Mouse (Mus musculus) gastrocnemius, adult 2 months (tissue): ENCODE results near the gene Wnt16. TPM values are rescaled to one million over a fixed set of nuclear protein-coding genes. Genes with fewer than 3 reads are reported as not detected.
"Not testable (repeated sequence)": the region's sequence is repeated elsewhere in the genome, so short reads cannot be mapped to it uniquely, and the experiment has no call there.

ENCODE experiments used
- DNase-seq: peaks from one replicate; pipeline ENCODE4 v3.0.0; 2022
- H3K27ac ChIP-seq: fragments of 200-600 bp; 2 replicates; pipeline ENCODE4 v1.8.1; 2022; ENCODE audit warnings: mild to moderate bottlenecking
- H3K4me3 ChIP-seq: fragments of 200-600 bp; 2 replicates; pipeline ENCODE4 v1.8.1; 2022; ENCODE audit warnings: mild to moderate bottlenecking, moderate library complexity
- CTCF ChIP-seq: fragments of 200-600 bp; IDR thresholded peaks from 2 replicates; pipeline ENCODE4 v1.8.1; 2022; ENCODE audit warnings: antibody characterized with exemption, mild to moderate bottlenecking, moderate library complexity
- intact Hi-C: fragments of 180-260 bp; cut with DNase I; formaldehyde crosslinking; loops from one replicate; pipeline ENCODE4 v1.15.1; 2025
- long read RNA-seq, 2 experiments: library from polyadenylated mRNA; stranded (forward); transcript quantifications; one replicate each; pipeline ENCODE4 v2.0.0; 2021
- total RNA-seq, 2 experiments: library from RNA; stranded (reverse); gene quantifications; 2 replicates each; pipeline ENCODE4 v1.2.3; 2021

Gene Wnt16
- total RNA-seq: 1 to 10 TPM; 1.4 to 7.8 TPM
- long read RNA-seq, experiment 1: 0 reads
- long read RNA-seq, experiment 2: 0 reads

GRCm38 (mm10) chr6:22288004-22288736 lies at the start of gene Wnt16:
Gene Wnt16 (plus strand): TSS chr6:22288227.
- no peak for DNase-seq
- Histone ChIP-seq H3K4me3 (peak within 1 kb of the TSS; percentile 49), H3K27ac (no peak within 1 kb of the TSS)
- intact Hi-C loops: no loop called here
- no peak for TF ChIP-seq CTCF

GRCm38 (mm10) chr6:22243321-22243720 lies 44.7 kb upstream of the Wnt16 start:
- Histone ChIP-seq H3K4me3 (no peak overlapping the region), H3K27ac (no peak overlapping the region)
- DNase-seq: no peak
- intact Hi-C loops: no loop called here
- no peak for TF ChIP-seq CTCF

GRCm38 (mm10) chr6:22246696-22247095 lies 41.3 kb upstream of the Wnt16 start:
- no peak for TF ChIP-seq CTCF
- Histone ChIP-seq H3K4me3 (no peak overlapping the region), H3K27ac (no peak overlapping the region)
- intact Hi-C loops: no loop called here
- no peak for DNase-seq

- no peak for TF ChIP-seq CTCF
- no peak for DNase-seq
- H3K4me3 ChIP-seq: no peak overlapping the region
- intact Hi-C loops: no loop called here
- no peak overlapping the region for H3K27ac ChIP-seq
Observed at GRCm38 (mm10) chr6:22258784-22259183, 29.2 kb upstream of the Wnt16 start.

GRCm38 (mm10) chr6:22262519-22262918 lies 25.5 kb upstream of the Wnt16 start:
- intact Hi-C loops: no loop called here
- no peak overlapping the region for H3K4me3 ChIP-seq
- TF ChIP-seq CTCF: no peak
- H3K27ac ChIP-seq: no peak overlapping the region
- DNase-seq: no peak

GRCm38 (mm10) chr6:22264094-22264493 lies 23.9 kb upstream of the Wnt16 start:
- H3K4me3 ChIP-seq, DNase-seq, H3K27ac ChIP-seq, intact Hi-C loops: not testable (repeated sequence)

GRCm38 (mm10) chr6:22266018-22266417 lies 22.0 kb upstream of the Wnt16 start:
- DNase-seq: no peak
- TF ChIP-seq CTCF: no peak
- intact Hi-C loops: no loop called here

GRCm38 (mm10) chr6:22267807-22268667 lies 20.0 kb upstream of the Wnt16 start:
- intact Hi-C loops: no loop called here
- no peak for DNase-seq
- Histone ChIP-seq H3K4me3 (no peak overlapping the region), H3K27ac (no peak overlapping the region)
- TF ChIP-seq CTCF: no peak

More at GRCm38 (mm10) chr6:22266018-22266417, 22.0 kb upstream of the Wnt16 start:
- Histone ChIP-seq H3K27ac (no peak overlapping the region), H3K4me3 (no peak overlapping the region)

- no peak overlapping the region for H3K27ac ChIP-seq
- no peak for TF ChIP-seq CTCF
- no peak overlapping the region for H3K4me3 ChIP-seq
- intact Hi-C loops: no loop called here
- no peak for DNase-seq
Observed at GRCm38 (mm10) chr6:22268677-22269076, 19.4 kb upstream of the Wnt16 start.

- TF ChIP-seq CTCF: no peak
- no peak overlapping the region for H3K4me3 ChIP-seq
- intact Hi-C loops: no loop called here
- peak overlapping the region; percentile 51; the same call in 1 of the 2 replicates for H3K27ac ChIP-seq
- peak; percentile 46 for DNase-seq
Observed at GRCm38 (mm10) chr6:22269840-22270521, 18.0 kb upstream of the Wnt16 start.

GRCm38 (mm10) chr6:22277941-22278340 lies 10.1 kb upstream of the Wnt16 start:
- DNase-seq: no peak
- Histone ChIP-seq H3K27ac (no peak overlapping the region), H3K4me3 (no peak overlapping the region)
- intact Hi-C loops: no loop called here
- no peak for TF ChIP-seq CTCF

GRCm38 (mm10) chr6:22280217-22280861 lies 7.7 kb upstream of the Wnt16 start:
- DNase-seq: peak; percentile 53
- peak overlapping the region; percentile 6; the same call in 1 of the 2 replicates for H3K27ac ChIP-seq
- H3K4me3 ChIP-seq: peak overlapping the region; percentile 32
- intact Hi-C loops: no loop called here
- no peak for TF ChIP-seq CTCF
